Mouse (Mus musculus): Measurements from ENCODE around the gene Aoc1.

- TF ChIP-seq CTCF (IDR thresholded peaks at IDR 0.05), result no peak
- TF ChIP-seq EP300 (IDR thresholded peaks at IDR 0.05), result peak; percentile 32; the same call in 1 of the 2 replicates
Observed at GRCm38 (mm10) chr6:48861616-48862280, 10.9 kb upstream of the Aoc1 start.

Data from lung, postnatal 0 days (tissue).